Mouse (Mus musculus) G1E (cell line): ENCODE measurements around the gene Hipk4. TPM values are rescaled to one million over a fixed set of nuclear protein-coding genes. Genes with fewer than 3 reads are reported as not detected.

Experiments used
- ATAC-seq: 2 replicates; pipeline ENCODE4 v1.8.0; 2016; ENCODE audit warnings: mild to moderate bottlenecking; ENCODE audit not compliant: insufficient number of reproducible peaks, poor library complexity, low FRiP score, severe bottlenecking; ENCODE audit errors: extremely low read depth
- DNase-seq: peaks from one replicate; pipeline ENCODE4 v3.0.0; 2012; ENCODE audit warnings: low spot score
- H3K27me3 ChIP-seq: 2 replicates; pipeline ENCODE4 v1.6.1; 2012; ENCODE audit warnings: mild to moderate bottlenecking, low read length, inconsistent platforms; ENCODE audit not compliant: insufficient read depth
- H3K36me3 ChIP-seq: replicated peaks from 2 replicates; pipeline ENCODE3; 2012; ENCODE audit warnings: mild to moderate bottlenecking, inconsistent platforms
- H3K4me1 ChIP-seq: 2 replicates; pipeline ENCODE4 v1.6.1; 2012; ENCODE audit warnings: low read depth, low read length, inconsistent platforms, mixed read lengths; ENCODE audit not compliant: insufficient read depth
- H3K4me3 ChIP-seq: 2 replicates; pipeline ENCODE4 v1.5.1; 2012; ENCODE audit warnings: low read depth, mild to moderate bottlenecking, inconsistent platforms, low read length, moderate library complexity, mixed read lengths
- H3K9me3 ChIP-seq: replicated peaks from 2 replicates; pipeline ENCODE4 v1.6.1; 2012; ENCODE audit warnings: inconsistent platforms
- CTCF ChIP-seq: IDR thresholded peaks from 2 replicates; pipeline ENCODE4 v1.5.1; 2012; ENCODE audit warnings: low read depth, low read length, inconsistent platforms, mixed read lengths
- GATA1 ChIP-seq: IDR thresholded peaks from 2 replicates; pipeline ENCODE4 v1.6.1; 2012; ENCODE audit warnings: borderline replicate concordance, low read length, inconsistent platforms, mixed read lengths
- GATA2 ChIP-seq: IDR thresholded peaks from 2 replicates; pipeline ENCODE4 v1.6.1; 2012; ENCODE audit warnings: low read depth, low read length, inconsistent platforms, borderline replicate concordance
- POLR2AphosphoS5 ChIP-seq: IDR thresholded peaks from 2 replicates; pipeline ENCODE4 v1.6.1; 2012; ENCODE audit warnings: low read depth, low read length, inconsistent platforms; ENCODE audit not compliant: insufficient replicate concordance
- TAL1 ChIP-seq: conservative IDR thresholded peaks from 2 replicates; pipeline ENCODE4 v1.6.1; 2012; ENCODE audit warnings: low read depth, low read length, inconsistent platforms, mixed read lengths
- polyA plus RNA-seq: library from polyadenylated mRNA; stranded (reverse); fragments of >175 nt; gene quantifications from 2 replicates; pipeline ENCODE4 v1.2.3, GENCODE M21; 2012
- total RNA-seq, 2 experiments: library from RNA; stranded (forward) in 1 of 2; stranded (reverse) in 1 of 2; fragments of 200-1000 nt in 1 of 2; fragments of >200 nt in 1 of 2; fragmentation: Nextera tagmentation in 1 of 2; gene quantifications; 2 replicates each; pipeline ENCODE4 v1.2.3; 2014 to 2017

The Hipk4 gene
- total and polyA plus RNA-seq, 3 experiments, result 0.09 to 0.38 (median 0.11) TPM

- peak; percentile 94 for ATAC-seq
- Histone ChIP-seq H3K4me3 (peak overlapping the region; percentile 76), H3K36me3 (peaks cover 5% of the 10 kb centered on the region), H3K9me3 (no peaks in the 10 kb centered on the region), H3K4me1 (peaks cover 32% of the 10 kb centered on the region), H3K27me3 (no peaks in the 10 kb centered on the region)
- peak; percentile 86 for DNase-seq
- TF ChIP-seq TAL1, result no peak
- no peak for TF ChIP-seq CTCF
- TF ChIP-seq GATA2, result no peak
- no peak for TF ChIP-seq GATA1
- no peak for TF ChIP-seq POLR2AphosphoS5
Observed at GRCm38 (mm10) chr7:27507711-27508647, 15.1 kb upstream of the Hipk4 start.

- Histone ChIP-seq H3K9me3 (no peaks in the 10 kb centered on the region), H3K36me3 (peaks cover 5% of the 10 kb centered on the region), H3K4me3 (peak overlapping the region; percentile 45; the same call in 1 of the 2 replicates), H3K4me1 (peaks cover 31% of the 10 kb centered on the region), H3K27me3 (no peaks in the 10 kb centered on the region)
- peak; percentile 51 for ATAC-seq
- DNase-seq, result peak; percentile 30
- TF ChIP-seq GATA2 (no peak), CTCF (peak; percentile 52), GATA1 (no peak)
Observed at GRCm38 (mm10) chr7:27508648-27509005, 14.4 kb upstream of the Hipk4 start.

GRCm38 (mm10) chr7:27510809-27511208 is 12.3 kb upstream of the Hipk4 start:
- TF ChIP-seq GATA1, result no peak
- TF ChIP-seq POLR2AphosphoS5, result no peak
- TF ChIP-seq CTCF, result no peak
- no peak for TF ChIP-seq GATA2
- TF ChIP-seq TAL1, result no peak
- H3K27me3 ChIP-seq, result no peaks in the 10 kb centered on the region
- H3K9me3 ChIP-seq, result no peaks in the 10 kb centered on the region
- peaks cover 31% of the 10 kb centered on the region for H3K4me1 ChIP-seq
- DNase-seq (no peak), ATAC-seq (no peak)
- H3K4me3 ChIP-seq, result no peak overlapping the region
- peaks cover 6% of the 10 kb centered on the region for H3K36me3 ChIP-seq

- no peaks in the 10 kb centered on the region; the same call in 1 of the 2 replicates for H3K27me3 ChIP-seq
- H3K9me3 ChIP-seq, result peaks cover 5% of the 10 kb centered on the region
- H3K4me1 ChIP-seq, result no peaks in the 10 kb centered on the region
- no peak for TF ChIP-seq TAL1
- no peak for TF ChIP-seq GATA2
- no peak for TF ChIP-seq GATA1
- TF ChIP-seq POLR2AphosphoS5, result no peak
- TF ChIP-seq CTCF, result no peak
- ATAC-seq (no peak), DNase-seq (no peak)
- H3K4me3 ChIP-seq, result no peak overlapping the region
- peaks cover 25% of the 10 kb centered on the region for H3K36me3 ChIP-seq
Observed at GRCm38 (mm10) chr7:27514961-27515360, 8.1 kb upstream of the Hipk4 start.

- ATAC-seq (no peak), DNase-seq (no peak)
- Histone ChIP-seq H3K4me3 (no peak overlapping the region), H3K36me3 (peaks cover 25% of the 10 kb centered on the region), H3K4me1 (no peaks in the 10 kb centered on the region; the same call in 1 of the 2 replicates), H3K27me3 (peaks cover 8% of the 10 kb centered on the region; the same call in 1 of the 2 replicates), H3K9me3 (peaks cover 6% of the 10 kb centered on the region)
- TF ChIP-seq POLR2AphosphoS5, result no peak
- no peak for TF ChIP-seq TAL1
- no peak for TF ChIP-seq GATA1
- no peak for TF ChIP-seq GATA2
- no peak for TF ChIP-seq CTCF
Observed at GRCm38 (mm10) chr7:27518314-27518713, 4.8 kb upstream of the Hipk4 start.

- TF ChIP-seq POLR2AphosphoS5 (no peak), TAL1 (no peak), CTCF (no peak), GATA1 (no peak), GATA2 (no peak)
- Histone ChIP-seq H3K4me3 (no peak overlapping the region), H3K4me1 (no peaks in the 10 kb centered on the region; the same call in 1 of the 2 replicates), H3K9me3 (peaks cover 6% of the 10 kb centered on the region), H3K36me3 (peaks cover 23% of the 10 kb centered on the region), H3K27me3 (peaks cover 15% of the 10 kb centered on the region)
- DNase-seq (no peak), ATAC-seq (no peak)
Observed at GRCm38 (mm10) chr7:27520104-27520503, 3.0 kb upstream of the Hipk4 start.
